Mouse (Mus musculus): ENCODE results near the gene Reep1.
A peak's percentile ranks its signal among the peaks of the same experiment; 100 is the strongest.

Reep1 gene

DNA sequence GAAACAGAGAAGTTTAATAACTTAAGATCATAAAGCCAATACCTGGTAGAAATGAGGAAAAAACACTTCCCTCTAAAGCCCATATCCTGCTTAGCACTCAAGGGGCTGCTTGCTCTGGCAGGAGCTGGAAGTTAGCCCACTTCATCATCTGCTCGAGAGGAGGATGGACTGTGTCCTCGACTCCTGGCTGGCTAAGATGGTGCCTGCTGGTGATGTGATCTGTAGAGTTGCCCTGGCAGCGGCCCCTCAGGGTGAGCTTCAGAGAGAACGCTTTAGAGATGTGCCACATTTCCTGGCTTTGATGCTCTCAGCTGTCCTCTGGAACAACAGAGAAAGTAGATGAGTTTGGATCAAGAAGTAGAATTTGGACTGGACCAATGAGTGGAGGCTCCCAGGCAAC, 31.2 kb downstream of the Reep1 start:
- DNase-seq = peak; percentile 58

- DNase-seq = no peak
Measured at GRCm38 (mm10) chr6:71740921-71741320, 33.6 kb downstream of the Reep1 start.

DNA sequence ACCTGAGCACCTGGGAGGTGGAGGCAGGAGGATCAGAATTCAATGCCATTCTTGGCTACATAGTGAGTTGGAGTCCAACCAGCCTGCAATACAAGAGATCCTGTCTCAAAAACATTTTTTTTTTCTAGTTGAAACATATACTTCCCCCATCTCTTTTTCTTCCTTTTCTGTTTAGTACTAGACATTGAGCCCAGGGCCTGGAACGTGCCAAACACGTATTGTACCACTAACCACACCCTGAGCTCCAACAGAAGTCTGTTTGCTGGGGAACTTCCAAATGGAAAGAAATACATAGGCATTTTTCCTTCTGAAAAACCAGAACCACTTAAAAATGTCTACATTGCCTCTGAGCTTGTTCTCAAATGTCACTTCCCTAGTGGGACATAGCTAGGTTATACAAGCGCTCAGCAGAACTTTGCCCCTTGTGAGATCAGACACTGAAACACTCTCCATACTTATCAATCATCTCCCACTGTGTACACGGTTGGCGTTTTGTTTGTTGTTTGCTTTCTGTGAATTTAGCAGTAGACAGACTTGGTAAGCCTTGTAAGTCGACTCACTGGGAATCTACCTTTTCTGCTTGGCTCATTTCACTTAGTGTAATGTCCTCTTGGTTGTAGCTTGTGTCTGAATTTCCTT, 34.8 kb downstream of the Reep1 start:
- DNase-seq = no peak

DNA sequence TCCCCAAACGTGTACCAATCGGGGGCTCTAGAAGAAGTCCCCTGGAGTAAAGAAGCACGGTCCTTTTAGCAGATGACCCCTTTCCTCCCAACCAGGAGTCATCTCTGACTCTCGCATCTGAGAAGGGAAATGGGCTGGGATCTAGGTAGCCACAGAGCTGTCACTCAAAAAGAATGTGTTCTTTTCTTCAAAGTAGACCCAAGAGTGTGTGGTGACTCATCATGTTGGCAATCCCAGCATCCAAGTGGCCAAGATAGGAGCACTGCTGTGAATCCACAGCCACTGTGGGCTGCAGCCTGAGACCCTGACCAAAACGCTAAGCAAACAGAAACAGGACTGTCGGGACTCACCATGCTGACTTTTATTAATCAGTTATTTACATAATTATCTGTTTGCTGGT, 37.6 kb downstream of the Reep1 start:
- DNase-seq = no peak

DNA sequence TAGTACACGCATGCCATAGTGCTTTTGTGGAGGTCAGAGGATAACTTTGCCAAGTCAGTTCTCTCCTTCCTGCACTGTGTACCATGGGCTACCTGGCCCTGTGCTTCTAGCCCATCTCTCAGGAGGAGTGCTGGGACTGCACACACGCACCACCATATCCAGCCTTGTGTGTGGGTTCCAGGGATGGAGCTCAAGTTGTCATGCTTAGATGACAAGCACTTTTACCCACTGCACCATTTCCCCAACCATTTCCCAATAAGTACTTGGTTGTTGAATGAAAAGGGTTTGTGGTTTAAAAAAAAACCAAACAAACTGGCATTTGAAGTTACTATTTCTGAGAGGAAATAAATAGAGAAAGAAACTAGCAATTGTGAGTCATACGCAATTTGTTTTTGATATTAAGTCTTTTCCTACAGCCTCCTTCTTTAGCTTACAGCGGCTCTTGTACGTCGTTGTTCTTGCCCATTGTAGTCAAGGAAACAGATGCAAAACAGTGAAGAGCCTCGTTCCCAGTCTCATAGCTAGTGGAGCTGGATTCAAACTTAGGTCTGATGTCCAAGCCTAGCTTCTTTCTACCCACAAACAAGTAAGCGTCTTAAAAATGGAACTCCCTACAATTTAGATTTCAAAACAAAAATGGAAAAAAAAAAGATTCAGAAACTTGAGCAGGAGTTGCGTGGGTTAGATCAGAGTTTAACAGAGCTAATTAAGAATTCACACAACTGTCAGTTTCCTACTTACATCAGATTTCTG, 38.3 kb downstream of the Reep1 start:
- no peak for DNase-seq

DNA sequence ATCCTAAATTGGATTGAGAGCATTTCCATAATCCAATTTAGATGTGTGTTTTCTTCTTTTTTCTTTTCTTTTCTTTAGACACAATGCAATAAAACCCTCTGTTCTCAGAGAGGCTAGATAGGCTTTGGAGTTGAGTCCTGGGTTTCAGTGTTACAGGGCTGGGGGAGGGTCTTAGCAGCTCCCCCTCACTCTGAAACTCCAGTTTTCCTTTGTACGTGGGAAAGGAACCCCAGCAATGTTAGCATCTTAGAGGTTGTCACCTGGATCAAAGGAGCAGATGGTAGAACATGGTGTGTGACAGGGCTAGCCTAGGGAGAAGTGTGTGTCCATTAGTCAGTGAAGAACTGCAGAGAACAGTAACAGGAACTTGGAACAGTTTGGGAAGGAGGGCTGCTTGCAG, 38.9 kb downstream of the Reep1 start:
- DNase-seq = no peak

DNA sequence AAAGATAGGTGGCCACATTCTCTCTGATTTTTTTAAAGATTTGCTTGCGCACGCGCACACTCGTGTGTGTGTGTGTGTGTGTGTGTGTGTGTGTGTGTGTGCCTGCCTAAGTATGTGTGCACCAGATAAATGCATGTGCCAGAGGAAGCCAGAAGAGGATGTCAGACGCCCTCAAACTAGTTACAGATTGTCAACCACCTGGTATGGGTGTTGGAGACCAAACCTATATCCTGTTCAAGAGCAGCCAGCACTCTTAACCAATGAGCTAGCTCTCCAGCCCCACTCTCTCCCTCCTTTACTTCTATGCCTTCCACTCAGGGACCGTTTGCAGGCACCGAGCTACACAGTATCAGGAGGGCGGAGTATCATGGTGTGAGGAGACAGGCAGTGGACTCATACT, 39.5 kb downstream of the Reep1 start:
- DNase-seq = peak; percentile 58

DNA sequence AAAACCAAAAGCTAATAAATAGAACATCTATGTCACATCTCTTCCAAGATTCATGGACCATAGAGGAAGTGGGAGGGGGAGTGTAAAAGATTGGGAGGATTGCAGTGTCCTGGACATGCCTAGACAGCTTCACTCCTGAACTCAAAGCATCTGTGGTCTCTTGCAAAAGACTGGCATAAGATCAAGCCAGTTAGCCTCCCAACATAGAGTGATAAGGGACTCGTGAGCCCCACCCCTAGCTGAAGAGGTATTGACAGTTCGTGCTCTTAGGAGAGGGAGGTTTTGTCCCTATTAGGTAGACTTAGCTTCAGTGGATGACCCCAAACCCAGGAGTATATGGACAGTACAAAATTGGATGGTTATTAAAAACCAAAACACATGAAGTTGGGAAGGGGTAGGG, 44.2 kb downstream of the Reep1 start:
- no peak for DNase-seq

DNA sequence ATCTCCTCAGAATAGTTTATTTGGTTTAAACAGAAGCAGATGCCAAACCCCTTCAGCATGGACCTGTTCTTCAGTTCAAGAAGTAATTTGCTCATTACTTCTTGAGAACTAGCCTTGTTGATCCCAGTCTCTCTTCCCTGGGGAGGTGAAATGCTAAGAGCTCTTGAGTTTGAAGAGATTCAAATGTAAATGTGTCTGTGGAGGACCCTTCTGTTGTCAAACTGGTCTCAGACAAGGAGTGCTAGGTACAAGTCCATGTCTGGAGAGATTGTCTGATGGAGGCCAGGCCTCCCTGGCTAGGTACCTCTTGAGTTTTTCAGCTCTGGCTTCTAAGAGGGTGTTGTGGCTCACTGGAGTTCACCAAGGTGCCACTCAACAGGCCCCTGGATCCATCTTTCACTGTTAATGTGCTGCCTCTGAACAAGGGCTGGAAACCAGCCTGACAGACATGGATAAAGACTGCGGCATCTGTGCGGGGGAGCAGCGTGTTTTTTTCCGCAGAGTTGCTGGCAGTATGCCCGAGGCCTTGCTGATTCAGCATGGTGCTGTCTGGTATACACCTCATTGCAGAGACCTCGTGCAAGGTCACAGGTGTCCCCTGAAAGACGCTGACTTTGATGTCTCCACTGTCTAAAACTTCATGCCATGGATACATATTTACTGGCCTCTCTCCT, 45.6 kb downstream of the Reep1 start:
- no peak for DNase-seq

DNA sequence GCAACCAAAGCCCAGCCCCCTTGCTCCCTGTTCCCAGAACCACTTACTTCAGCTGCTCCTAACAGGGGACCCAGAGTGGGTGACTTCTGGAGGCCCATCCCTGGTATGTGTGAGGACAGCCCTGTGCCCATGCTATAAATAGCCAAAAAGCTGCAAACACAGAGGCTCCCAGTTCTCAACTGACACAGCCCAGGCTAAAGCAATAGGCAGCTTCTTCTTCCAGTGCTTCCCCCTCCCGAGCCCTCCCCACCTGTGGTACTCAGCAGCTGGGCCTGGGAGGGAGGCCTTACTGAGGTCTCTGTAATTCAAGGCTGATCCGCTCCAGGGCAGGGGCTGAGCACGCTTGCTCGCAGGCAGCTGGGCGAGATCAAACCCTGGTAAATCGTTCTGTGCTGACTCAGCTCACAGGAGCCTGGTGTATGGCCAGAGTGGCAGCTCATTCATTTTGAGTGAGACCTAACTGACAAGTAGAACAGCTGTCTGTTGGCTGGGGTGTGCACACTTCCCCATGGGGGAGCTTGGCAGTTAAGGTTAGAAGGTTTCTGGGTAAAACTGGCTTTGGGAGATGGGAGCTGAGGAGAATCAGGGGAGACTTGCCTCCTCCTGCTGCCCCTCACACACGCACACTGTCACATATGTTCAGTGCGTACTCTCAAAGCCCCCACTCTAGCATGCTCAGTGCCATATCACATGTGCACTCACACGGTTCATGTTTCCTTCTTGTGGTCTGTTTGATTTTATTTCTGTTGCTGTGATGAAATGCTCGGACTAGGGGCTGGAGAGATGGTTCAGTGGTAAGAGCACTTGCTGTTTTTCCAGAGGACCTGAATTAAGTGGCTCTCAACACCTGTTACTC, 49.9 kb downstream of the Reep1 start:
- peak; percentile 92 for DNase-seq

GRCm38 (mm10) chr6:71758780-71759179, 51.4 kb downstream of the Reep1 start:
- DNase-seq = no peak

GRCm38 (mm10) chr6:71760073-71760472, 52.7 kb downstream of the Reep1 start:
- peak; percentile 48 for DNase-seq

GRCm38 (mm10) chr6:71767761-71768160, 60.4 kb downstream of the Reep1 start:
- peak; percentile 30 for DNase-seq

DNA sequence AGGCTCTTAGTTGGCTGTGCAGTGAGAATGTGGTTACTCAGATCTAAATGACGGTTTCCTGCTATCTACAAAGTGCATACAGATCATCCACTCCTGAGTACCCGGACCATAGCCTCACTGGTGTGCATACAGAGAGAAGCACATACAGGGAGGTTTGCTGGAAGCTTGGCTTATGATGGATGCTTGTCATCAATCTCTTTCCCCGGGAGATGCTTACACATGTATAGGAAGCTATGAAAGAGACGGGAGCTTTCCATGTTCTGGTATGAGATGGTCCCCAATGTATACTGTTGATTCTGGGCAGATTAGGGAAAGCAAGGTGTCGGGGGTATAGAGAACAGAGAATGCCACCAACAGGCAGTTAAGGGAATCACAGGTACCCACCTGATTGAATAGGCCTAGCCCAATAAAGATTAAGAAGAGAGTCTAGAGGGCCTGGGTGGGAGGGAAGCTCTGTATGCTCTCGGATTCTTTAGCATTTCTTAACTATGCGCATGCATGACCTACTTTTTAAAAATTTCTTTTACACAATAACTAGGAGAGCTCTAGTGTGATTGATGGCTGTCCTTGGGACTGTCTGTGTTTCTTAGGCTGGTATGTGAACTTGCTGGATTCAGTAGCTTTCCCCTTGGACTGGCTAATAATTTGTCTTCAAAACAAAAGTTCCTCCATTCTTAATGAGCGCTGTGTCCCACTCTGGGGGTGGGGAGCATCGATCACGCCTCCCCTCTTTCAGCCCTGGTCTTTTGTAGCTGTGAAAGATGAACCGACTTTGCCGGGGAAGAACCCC, 62.7 kb downstream of the Reep1 start:
- DNase-seq = peak; percentile 55

GRCm38 (mm10) chr6:71770856-71771255, 63.5 kb downstream of the Reep1 start:
- DNase-seq = no peak

DNA sequence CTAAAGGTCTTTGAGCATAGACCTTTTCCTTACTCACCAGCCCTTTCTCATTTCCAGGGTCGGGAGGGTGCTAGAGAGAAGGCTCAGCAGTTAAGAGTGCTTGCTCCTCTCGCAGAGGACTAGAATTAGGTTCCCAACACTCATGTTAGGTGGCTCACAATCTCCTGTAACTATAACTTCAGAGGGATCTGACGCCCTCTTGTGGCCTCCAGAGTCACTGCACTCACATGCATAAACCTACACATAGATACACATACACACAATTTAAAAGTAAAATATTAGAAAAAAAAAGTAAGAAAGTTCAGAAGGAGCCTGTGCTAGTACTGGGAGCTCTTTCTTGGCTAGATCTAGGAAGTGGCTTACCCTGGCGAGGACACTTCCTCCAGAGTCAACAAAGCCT, 63.9 kb downstream of the Reep1 start:
- no peak for DNase-seq

DNA sequence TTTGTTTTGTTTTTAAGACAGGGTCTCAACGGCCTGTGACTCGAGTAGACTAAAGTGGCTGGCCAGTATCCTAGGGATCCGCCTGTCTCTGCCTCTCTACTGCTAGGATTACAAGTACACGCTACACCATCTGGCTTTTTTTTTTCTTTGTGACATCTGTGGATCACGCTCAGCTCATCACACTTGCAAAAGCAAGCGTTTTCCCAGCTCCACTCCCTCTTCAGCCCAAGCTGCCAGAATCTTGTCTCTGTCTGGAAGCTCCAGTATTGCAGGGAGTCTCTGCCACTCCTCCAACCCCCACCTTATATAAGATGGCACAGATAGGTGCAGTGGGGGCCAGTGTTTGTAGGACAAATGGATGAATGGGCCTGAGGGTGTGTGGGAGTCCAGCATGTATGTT, 64.8 kb downstream of the Reep1 start:
- no peak for DNase-seq

DNA sequence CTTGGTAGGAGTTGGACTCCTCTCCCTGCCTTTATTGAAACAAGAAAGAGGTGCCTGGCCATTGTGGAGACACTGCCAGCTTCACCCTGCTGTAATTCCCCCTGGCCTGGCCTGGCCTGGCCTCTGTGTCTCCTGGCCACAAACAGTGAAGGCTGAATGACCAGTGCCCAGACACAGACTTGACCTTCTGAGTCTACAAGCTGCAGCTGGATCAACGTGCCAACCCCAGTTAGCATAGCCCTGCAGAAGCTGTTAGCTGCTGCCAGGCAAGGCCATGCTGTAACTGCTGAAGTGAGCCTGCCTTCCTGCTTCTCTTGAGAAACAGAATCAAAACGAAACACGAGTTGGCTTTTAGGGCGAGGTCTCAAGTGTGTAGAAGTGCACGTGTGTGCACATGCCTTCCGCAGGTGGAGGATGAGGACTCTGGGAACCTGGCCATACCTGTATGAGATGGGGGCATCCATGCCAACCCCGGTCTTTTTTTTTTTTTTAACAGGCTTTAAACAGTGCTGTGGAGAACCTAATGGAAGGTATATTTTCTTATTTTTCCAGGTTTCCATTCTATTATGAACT, 65.4 kb downstream of the Reep1 start:
- DNase-seq = no peak

GRCm38 (mm10) chr6:71778016-71778415, 70.7 kb downstream of the Reep1 start:
- no peak for DNase-seq

DNA sequence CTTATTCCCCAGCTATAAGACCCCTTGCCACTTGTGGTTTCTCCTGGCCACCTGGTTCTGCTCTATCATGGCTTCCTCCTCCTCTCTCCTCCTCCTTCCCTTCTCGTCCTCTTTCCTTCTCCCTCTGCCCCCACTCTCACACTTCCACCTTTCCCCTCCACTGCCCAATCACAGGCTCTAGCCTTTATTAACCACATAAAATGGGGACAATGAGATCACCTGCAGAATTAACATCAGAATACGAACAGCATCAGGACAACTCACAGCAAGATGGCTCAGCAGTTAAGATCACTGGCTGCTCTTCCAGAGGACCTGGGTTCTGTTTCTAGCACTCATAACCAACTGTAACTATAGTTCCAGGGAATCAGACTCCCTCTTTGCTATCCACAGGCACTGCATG, 72.5 kb downstream of the Reep1 start:
- DNase-seq = no peak

DNA sequence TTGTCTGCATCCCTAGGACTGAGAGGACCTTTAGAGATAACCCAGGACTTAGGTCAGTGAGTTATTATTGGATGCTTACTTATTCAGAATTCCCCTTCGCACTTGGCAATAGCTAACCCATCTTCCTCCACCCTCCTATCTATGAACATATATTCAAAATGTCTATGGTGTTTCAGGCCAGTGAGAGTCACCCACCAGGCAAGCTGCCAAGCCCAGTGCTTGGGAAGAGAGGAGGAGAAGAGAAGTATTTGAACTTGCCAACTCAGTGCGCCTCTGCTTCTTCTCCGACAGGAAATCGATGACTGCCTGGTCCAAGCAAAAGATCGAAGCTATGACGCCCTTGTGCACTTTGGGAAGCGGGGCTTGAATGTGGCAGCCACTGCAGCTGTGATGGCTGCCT, 73.1 kb downstream of the Reep1 start:
- no peak for DNase-seq

DNA sequence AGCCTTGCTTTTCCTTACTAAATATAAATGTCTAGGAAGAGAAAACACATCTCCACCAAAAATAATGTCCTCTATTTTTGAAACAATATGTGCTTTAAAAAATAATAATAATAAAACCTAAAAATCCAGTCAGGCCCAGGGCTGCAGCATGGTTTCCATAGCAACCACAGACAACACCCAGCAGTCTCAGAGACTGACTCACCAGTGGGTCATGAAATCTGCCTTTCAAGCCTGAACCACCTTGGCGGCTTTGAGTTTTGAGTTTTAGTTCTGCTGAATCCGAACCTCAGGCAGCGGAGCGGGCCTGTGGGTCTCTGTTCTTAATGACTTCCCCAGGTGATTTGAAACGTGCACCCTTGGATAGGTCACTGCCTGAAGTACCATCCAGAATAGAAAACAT, 75.8 kb downstream of the Reep1 start:
- no peak for DNase-seq

Measured in thymus, postnatal 14 days (tissue).